Mouse (Mus musculus): ENCODE measurements around the gene Zfp654.
"Not testable (repeated sequence)": the region's sequence is repeated elsewhere in the genome, so short reads cannot be mapped to it uniquely, and the experiment has no call there.

The Zfp654 gene

DNA sequence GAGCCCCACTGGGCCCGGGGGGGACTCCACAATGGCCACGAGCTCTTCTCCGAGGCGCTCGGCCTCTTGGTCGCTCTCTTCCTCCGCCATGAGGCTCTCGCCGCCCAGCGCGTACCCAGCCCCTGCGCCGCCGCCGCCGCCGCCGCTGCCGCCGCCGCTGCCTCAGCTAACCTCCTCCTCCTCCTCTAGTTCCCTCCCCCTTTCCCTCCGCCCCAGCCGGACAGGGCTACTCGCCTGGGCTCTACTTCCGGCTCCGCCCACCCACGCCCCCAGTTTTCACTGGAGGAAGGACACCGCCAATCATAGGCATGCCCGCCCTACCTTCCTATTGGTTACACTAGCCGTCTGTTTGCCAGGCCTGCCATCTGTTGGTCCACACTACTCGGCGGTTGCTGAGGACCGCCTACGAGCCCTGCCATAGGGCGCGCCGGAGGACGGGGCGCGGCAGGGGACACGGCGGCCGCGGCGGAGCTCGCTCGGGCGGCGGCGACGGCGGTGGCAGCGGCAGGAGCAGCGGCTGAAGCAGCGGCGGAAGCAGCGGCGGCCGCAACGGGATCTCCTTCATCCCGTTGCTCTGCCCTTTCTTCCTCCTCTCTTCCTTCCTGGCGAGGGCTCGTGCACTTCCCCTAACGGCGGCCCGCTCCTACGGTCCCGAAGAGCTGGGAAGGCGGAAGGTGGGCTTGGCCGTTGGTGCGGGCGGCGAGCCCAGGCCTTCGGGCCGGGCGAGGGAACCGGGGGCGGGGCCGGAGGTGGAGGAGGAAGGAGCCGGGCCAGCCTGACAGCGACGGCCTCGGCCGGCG is at the start of gene Zfp654, which contains the start of gene Cggbp1:
TSS of gene Zfp654 (minus strand) at position 90 of the 800 bp plus-strand sequence.
TSS of gene Cggbp1 (plus strand) at position 434 of the 800 bp plus-strand sequence.
- peak; percentile 100 for DNase-seq

DNA sequence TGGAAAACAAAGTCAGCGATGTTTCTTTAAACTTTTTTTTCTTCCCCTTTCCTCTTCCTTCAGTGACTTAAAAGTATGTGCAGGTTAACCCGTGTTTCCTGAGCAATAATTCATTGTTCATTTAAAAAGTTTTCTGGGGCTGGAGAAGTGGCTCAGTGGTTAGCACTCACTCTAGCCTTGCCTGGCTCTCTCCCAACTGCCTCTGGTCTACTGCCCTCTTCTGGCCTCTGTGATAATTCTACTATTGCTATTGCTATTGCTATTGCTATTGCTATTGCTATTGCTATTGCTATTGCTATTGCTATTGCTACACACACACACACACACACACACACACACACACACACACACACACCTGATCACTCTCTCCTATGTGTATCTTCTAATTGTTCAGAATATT is 47.6 kb upstream of the Zfp654 start:
- DNase-seq: peak; percentile 21

DNA sequence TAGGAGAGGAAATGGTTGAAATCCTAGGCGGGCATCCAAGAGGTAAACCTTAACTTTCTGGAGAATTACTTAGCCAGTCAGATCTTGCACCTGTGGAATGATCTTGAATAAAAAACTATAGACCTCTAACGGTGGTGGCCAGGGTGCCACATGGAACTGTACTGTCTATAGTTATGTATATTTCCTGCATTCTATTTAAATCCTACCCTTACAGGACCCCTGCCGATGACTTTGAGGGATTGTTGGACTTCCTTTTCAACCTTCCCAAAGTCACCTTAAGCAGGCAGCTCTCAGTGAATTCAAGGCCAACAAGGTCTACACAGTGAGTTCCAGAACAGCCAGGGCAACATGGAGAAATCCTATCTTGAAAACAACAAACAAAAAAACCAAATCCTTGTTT is 38.0 kb upstream of the Zfp654 start:
- DNase-seq: no peak

DNA sequence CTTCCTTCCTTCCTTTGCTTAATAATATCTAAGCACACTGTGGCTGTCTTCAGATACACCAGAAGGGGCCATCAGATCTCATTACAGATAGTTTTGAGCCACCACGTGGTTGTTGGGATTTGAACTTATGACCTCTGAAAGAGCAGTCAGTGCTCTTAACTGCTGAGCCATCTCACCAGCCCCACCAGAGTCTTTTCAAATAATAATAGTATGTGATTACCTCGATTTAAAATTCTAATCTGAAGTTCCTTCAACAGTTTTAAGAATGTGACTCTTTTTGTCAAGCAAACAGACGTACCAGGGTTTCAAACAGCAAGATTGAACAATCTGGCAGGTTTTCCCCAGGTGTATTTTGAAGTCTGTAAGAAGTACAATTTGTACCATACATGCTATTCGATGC is 34.1 kb upstream of the Zfp654 start:
- DNase-seq: no peak

DNA sequence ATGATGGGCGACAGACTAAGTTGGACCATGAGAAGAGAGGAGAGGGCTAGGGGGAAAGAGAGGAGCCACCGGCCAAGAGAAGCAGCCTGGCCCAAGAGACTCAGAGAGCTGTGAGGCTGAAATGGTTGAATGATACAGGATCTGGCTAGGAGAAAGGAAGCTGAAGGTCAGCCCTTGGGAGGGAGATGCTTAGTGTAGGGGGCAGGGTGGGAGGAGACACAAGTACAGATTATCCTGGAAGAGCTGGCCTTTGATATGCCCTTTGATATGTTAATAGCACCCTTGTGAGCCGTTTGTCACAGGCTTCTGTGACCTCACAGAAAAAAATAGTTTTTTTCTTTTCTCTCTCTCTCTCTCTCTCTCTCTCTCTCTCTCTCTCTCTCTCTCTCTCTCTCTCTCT is 33.7 kb upstream of the Zfp654 start:
- no peak for DNase-seq

DNA sequence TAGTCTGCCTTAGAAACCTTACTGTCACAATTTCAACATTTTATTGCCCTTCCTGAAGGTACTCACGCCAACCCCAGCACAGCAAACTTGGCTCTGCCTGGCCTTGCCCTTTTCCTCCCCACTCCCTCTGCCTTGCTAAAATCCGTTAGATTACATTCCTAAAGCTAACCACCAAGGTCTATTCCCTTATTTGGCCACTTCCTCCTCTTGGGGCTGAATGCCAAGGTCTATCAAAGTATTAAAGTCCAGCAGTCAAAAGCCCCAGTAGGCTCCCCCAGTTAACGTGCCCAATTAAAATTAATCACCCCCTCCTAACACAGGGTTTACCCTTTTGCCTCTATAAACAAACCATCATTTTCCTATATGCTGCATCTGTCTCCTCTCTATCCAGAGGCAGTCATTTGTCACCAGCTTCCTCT is 33.0 kb upstream of the Zfp654 start:
- no peak for DNase-seq

DNA sequence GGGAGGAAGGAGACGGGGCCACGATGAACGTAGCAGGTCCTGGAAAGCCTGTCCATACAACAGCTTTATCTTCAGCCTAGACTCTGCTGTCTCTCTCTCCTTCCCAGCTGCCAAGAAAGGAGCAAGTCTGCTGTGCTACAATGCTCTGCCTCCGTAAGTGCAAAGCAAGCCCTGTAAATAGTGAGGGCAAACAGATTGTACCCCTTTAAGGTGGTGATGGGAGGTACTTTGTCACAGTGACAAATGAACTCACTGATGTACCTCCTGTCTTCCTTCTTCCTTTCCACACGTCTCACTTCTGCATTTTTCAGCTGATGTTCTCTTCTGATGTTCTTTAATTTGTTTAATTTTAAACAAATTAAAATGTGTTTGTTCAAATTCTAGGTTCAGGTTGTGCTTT is 32.4 kb upstream of the Zfp654 start:
- no peak for DNase-seq

DNA sequence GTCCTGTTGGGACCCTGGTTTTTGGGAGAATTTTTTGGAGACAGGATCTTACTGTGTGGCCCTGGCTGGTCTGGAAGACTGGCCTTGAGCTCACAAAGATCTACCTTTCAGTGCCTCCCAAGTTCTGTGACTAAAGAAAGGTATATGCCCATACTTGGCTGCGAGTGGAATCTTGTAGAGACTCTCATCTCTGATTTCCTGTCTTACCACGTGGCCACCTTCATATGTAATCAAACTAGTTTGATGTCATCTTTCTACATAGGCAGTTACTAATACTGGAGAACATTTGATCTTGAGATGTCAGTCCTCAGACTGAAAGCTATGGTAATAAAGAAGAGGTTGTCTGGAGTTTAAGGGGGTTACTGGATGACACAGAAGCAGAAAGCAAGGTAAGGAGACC is 30.0 kb upstream of the Zfp654 start:
- DNase-seq: no peak

DNA sequence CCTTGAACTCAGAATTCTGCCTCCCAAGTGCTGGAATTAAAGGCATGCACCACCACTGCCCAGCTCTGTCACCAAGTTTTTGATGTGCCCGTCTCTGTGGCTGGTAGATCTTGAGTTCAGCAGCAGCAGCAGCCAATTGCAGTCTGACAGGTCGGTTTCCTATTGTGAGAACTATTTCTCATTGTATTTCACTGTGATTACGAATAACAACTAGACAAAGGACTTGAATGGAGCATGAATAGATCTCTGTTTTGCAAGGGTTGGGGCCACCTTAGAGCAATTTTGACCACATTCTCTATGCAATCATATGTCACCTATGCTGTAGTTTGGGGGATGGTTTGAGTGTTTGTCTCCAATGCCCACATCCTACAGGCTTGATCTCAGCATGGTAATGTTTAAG is 29.5 kb upstream of the Zfp654 start:
- no peak for DNase-seq

DNA sequence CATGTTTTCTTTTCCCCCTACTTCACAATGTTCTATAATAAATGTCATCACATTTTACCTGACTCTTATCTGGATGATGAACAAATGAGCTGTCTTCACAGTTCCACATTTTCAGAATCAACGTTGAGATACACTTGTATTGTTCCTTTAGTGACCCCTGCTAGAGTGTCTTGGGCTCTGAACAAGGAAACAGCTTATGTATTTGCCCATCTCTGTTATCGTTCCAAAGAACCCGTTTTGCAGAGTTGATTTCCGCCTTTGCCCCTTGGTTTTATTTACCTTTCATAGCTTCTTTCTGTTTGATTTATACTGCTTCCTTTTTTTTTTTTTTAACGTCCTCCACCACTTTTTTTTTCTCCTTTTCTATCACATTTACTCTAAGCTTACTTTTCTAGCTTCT is 28.3 kb upstream of the Zfp654 start:
- DNase-seq: no peak

DNA sequence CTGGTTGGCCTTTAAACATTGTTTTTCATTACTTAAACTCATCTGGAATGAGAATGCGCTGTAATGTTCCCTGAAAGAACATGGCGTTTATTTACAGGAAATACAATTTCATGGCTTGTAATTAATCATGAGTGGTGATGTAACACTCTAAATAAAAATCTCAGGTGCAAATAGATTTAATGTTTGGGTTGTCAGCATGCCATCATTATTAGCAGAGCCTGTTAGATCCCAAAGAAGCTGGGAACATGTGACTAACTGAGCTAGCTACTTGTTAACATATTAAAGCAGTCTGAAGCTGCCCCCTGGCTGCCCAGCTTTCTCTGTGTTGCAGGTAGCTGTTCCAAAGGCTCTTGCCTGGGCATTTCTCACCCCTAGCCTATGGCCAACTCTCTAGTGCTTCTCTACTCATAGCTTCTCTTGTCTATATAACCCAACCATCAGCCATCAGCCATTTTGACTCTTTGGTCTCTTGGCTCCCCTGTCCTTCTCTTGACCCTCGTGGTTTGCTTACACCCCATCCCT is 27.2 kb upstream of the Zfp654 start:
- no peak for DNase-seq

DNA sequence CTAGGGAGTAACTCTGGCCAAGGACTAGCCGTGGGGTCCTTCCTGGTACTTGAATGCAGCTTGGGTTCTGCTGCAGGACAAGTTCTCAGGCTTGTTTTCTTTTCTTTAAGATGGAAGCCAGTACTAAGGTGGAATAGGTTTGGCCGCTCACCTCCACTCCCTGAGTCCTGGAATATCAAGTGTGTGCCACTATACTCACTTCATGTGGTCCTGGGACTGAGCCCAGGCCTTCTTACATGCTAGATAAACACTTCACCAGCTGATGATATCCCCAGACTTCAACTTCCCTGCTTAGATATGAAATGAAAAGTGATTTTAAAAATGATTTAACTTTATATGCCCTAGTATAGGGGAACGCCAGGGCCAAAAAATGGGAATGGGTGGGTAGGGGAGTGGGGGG is 25.9 kb upstream of the Zfp654 start:
- DNase-seq: no peak

DNA sequence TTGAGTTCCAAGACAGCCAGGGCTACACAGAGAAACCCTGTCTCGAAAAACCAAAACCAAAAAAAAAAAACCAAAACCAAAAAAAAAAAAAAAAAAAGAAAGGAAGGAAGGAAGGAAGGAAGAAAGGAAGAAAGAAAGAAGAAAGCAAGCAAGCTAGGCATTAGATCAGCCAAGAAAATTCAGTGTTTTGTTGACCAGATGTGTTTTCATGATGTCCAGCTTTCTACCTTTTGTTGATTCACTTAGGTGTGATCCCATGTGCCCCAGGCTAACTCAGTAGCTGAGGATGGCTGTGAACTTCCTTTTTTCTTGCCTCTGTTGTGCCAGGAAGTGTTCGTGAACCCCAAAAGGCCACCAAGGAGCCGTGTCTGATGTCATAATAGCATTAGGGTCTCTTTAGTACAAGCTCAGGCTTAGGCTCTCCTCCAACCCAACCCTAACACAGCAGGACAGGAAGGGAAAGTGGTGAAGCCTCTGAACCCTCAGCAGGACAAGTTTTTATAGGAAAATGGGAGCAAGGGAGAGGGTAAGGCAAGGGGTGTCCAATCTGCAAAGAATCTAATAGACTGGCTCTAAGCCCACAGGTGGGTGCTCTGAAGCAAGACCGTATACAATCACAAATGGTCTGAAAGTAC is 25.3 kb upstream of the Zfp654 start:
- no peak for DNase-seq

DNA sequence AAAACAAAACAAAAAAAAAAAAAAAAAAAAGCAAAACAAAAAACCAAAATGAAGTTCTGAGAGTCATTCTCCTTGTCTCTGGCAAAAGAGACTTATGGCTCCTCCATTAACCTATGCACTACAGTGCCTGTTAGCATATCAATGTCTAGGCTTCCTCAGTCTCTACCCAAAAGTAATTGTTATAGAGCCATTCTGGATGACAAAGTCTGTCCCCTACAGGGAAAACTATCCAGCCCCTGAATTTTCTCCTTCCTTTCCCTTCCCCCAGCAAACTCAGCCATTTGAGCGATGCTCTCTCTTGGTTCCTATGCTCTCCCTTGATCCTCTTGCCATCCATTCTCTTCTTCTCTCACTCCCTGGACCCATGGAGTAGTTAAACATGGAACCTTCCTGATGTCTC is 24.4 kb upstream of the Zfp654 start:
- no peak for DNase-seq

DNA sequence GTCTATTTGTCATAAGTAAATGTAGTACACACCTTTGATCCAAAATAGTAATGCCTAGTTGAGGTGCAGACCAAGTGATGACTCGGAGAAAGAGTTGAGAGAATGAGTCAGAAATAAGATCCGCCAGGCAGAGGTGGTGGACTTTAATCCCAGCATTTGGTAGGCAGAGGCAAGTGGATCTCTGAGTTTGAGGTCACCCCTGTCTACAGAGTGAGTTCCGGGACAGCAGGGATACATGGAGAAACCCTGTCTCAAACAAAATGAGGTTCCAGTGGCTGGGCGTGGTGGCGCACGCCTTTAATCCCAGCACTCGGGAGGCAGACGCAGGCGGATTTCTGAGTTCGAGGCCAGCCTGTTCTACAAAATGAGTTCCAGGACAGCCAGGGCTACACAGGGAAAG is 23.9 kb upstream of the Zfp654 start:
- DNase-seq: no peak

DNA sequence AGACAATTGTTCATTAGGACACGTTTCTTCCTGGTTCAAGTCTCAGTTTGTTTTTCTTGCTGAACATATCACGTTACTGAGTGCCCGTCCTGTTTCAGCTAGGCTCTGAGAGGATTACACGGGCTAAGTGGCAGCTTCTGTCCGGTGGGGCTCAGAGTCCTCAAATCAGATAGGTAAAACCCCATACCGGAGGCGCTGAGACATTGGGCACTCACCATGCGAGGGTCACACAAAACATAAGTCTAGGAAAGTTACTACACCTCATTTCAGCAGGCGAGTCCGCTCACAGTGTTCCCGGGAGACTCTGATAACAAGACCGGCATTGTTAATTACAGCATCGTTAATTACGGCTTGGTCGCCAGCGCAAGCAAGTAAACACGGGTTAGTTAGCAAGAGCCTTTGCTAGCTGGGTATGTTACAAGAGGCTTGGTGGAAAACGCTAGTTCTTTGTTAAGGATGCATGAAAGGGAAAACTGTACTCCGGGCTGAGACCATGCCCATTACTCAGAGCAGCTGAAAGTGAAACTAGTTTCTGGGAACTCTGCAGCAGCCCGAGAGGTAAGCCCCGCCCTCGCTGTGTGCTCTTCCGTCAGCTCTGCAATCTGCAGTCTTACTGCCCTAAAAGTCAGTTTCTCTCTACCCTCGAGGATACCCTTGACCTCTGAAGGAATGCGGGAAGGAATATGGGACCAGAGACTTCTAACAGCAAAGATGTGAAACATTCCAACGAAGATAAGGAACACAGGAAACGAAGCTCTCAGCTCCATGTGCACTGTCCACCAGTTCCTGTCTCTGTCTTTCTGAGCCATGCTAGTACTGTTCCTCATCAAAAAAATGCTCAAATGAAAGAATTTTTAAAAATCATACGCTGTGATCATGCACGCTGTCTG is 22.2 kb upstream of the Zfp654 start:
- DNase-seq: peak; percentile 77

DNA sequence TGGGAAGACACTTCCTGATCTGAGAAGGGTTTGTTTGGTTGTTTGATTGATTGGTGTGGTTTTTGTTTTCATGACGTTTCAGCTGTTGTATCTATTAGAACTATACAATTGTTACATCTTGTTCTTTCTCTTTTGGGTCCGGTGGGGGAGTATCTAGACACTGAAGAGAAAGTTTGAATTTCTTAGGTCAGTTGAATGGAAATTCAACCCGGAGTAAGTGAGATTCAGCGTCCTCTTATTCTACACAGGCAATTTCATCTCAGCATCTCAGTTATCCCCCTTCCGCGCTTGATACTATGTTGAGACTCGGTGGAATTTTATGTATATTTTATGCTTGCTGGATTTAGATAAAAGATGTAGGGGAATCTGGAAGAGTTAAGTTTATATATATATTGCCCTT is 21.4 kb upstream of the Zfp654 start:
- DNase-seq: no peak

DNA sequence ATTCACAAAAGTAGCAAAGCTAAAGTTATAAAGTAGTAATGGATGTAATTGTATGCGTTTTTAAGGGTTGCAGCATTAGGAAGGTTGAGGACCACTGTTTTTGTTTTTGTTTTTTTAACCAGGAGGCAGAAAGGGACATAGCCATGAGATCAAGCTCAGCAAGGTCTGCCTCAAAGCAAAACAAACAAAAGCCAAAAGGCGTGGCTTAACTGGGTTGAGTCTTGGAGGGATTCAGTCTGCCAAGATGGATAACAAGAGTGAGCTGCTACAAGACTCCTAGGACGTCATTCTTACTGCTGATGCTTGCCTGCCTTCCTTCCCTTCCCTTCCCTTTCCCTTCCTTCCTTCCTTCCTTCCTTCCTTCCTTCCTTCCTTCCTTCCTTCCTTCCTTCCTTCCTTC is 20.8 kb upstream of the Zfp654 start:
- no peak for DNase-seq

DNA sequence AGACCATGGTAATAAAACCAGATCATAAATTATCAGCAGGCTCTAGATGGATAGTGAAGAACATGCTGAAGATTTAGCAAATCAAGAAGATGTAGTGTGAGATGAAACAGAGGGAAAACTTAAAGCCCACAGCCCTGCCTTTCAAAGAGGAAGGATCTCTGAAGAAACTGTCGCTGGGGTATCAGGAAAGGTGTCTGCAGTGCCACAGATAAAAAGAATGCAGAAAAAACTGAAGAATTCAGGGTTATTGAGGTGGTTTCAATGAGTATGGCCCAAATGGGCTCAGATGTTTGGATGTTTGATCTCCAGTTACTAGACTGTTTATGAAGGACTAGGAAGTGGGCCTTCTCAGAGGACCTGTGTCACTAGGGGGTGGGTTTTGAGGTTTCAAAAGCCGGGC is 18.2 kb upstream of the Zfp654 start:
- no peak for DNase-seq

DNA sequence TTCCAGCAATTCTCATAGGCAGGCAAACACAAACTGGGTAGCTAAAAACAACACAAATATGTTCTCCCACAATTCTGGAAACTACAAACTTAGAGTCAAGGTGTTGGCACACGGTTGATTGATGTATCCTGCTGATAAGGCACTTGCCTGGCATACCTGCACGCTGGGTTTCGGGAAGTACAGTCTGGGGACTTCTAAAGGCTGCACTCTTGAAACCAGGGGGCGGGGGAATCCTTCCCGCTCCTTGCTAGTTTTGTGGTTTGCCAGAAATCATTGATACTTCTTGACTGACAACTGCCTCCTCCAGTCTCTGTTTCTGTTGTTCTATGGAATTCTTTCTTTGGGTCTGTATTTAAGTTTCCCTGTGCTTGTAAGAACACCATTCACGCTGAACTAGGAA is 17.2 kb upstream of the Zfp654 start:
- no peak for DNase-seq

DNA sequence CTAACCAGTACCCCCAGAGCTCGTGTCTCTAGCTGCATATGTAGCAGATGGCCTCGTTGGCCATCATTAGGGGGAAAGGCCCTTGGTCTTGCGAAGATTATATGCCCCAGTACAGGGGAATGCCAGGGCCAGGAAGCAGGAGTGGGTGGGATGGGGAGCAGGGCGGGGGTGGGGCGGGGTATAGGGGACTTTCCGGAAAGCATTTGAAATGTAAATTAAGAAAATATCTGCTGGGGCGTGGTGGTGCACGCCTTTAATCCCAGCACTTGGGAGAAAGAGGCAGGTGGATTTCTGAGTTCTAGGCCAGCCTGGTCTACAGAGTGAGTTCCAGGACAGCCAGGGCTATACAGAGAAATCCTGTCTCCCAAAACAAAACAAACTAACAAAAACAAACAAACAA is 14.4 kb upstream of the Zfp654 start:
- not testable (repeated sequence) for DNase-seq

DNA sequence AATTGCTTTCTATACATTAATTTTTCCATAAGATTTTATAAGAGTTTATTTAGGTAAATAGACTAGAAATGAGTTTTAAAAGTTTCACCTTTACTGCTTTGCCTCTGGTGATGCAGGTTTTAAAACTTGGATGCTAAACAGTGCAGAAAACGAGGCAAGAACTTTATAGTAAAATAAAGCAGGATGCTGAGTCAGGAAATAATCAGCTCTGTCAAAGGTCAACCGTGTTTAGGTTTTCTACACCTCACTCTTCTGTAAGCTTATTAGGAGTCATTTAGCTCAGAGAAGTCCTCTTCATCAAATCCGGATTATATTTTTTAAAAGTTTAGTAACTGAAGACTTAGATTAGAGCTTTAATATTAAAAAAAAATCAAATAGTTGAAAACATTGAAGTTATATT is 5.5 kb upstream of the Zfp654 start:
- no peak for DNase-seq

DNA sequence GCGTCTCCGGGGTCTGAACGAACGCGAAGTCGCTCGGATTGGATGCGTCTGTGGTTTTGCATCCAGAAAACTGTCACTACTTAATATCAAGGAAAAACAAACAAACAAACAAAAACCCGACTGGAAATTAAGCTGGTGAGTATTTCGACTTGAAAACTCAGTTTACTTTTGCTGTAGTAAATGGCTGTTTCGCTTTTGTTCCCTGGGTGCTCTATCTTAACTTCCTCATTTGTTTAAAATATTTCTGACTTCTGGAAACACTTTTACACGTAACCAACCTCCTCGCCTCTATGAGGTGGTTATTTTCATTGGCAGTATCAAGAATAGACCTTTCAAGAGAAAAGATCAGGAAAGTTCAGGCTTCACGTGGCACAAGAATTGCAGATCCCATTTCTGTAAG is 1.4 kb upstream of the Zfp654 start:
- no peak for DNase-seq
